Mouse (Mus musculus): ENCODE measurements around the gene Dppa1. TPM values are rescaled to one million over a fixed set of nuclear protein-coding genes. Genes with fewer than 3 reads are reported as not detected.

Gene Dppa1
- 0.36 TPM for polyA plus RNA-seq (2014; fragmentation: Illumina TruSeq; extraction: RNeasy Lipid Tissue Mini Kit (QIAGEN cat#74804); ENCODE audit: low read depth, low replicate concordance)

DNA sequence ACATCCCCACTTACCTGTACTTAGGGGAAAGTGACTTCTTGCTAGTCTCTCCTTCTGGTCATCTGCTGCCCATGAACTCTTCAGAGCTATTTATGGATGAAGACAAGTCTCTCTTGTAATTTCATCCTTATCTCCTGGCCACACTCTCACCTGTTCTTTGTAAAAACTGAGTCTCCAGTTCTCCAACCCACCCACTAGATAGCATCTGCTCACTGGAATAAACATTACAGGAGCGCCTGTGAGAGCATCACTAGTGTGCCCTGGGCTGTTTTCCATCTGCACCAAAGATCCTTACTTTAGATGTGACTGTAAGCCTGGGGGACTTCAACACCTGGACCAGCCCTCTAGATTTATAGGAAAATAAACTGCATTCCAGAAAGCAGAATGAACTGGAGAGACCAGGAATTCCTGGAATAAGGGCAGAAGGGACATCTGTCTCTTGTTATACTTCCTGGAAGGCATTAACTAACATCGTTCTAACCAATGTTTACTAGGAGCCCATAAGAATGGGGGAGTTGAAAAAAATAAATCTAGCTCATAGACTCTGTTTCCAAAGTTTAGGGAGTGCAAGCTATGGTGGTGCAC lies at the start of gene Dppa1:
TSS of gene Dppa1 (minus strand) at position 51 of the 585 bp plus-strand sequence.

GRCm38 (mm10) chr11:46571327-46571726 lies 57.7 kb downstream of the Dppa1 start, which contains the start of gene BC053393:
Gene BC053393 (plus strand): TSS chr11:46571536.

Other genes with a start within 250 kb of the Dppa1 start
- gene Itk, start 239.7 kb downstream of the Dppa1 start, polyA plus RNA-seq (2014; fragmentation: Illumina TruSeq; extraction: RNeasy Lipid Tissue Mini Kit (QIAGEN cat#74804); ENCODE audit: low read depth, low replicate concordance): 0.12 TPM
- gene Fam71b, start 232.7 kb downstream of the Dppa1 start, polyA plus RNA-seq (2014; fragmentation: Illumina TruSeq; extraction: RNeasy Lipid Tissue Mini Kit (QIAGEN cat#74804); ENCODE audit: low read depth, low replicate concordance): not detected
- 119 TPM for gene Med7, start 192.3 kb downstream of the Dppa1 start, polyA plus RNA-seq (2014; fragmentation: Illumina TruSeq; extraction: RNeasy Lipid Tissue Mini Kit (QIAGEN cat#74804); ENCODE audit: low read depth, low replicate concordance)
- gene Havcr2, start 174.3 kb downstream of the Dppa1 start, polyA plus RNA-seq (2014; fragmentation: Illumina TruSeq; extraction: RNeasy Lipid Tissue Mini Kit (QIAGEN cat#74804); ENCODE audit: low read depth, low replicate concordance): 0.97 TPM
- gene Gm12169, start 105.0 kb downstream of the Dppa1 start, polyA plus RNA-seq (2014; fragmentation: Illumina TruSeq; extraction: RNeasy Lipid Tissue Mini Kit (QIAGEN cat#74804); ENCODE audit: low read depth, low replicate concordance): not detected
- not detected for gene BC053393, start 57.7 kb downstream of the Dppa1 start, polyA plus RNA-seq (2014; fragmentation: Illumina TruSeq; extraction: RNeasy Lipid Tissue Mini Kit (QIAGEN cat#74804); ENCODE audit: low read depth, low replicate concordance)
- gene Timd2, start 77.8 kb upstream of the Dppa1 start, polyA plus RNA-seq (2014; fragmentation: Illumina TruSeq; extraction: RNeasy Lipid Tissue Mini Kit (QIAGEN cat#74804); ENCODE audit: low read depth, low replicate concordance): 13.8 TPM
- gene Havcr1, start 105.8 kb upstream of the Dppa1 start, polyA plus RNA-seq (2014; fragmentation: Illumina TruSeq; extraction: RNeasy Lipid Tissue Mini Kit (QIAGEN cat#74804); ENCODE audit: low read depth, low replicate concordance): 8.2 TPM
- gene Timd4, start 181.5 kb upstream of the Dppa1 start, polyA plus RNA-seq (2014; fragmentation: Illumina TruSeq; extraction: RNeasy Lipid Tissue Mini Kit (QIAGEN cat#74804); ENCODE audit: low read depth, low replicate concordance): not detected